Mouse (Mus musculus) megakaryocyte, embryonic 14.5 days (primary cell): ENCODE measurements around the gene Slc5a1.

Experiments
- FLI1 ChIP-seq: IDR thresholded peaks from 2 replicates; pipeline ENCODE4 v1.6.1; 2012; ENCODE audit warnings: low read length, inconsistent platforms, mixed read lengths
- GATA1 ChIP-seq: IDR thresholded peaks from 3 replicates; pipeline ENCODE4 v1.6.1; 2012; ENCODE audit warnings: mixed read lengths, low read length, inconsistent platforms, borderline replicate concordance

- TF ChIP-seq GATA1, result no peak
- TF ChIP-seq FLI1, result no peak
Measured at GRCm38 (mm10) chr5:33211254-33211653, 107.2 kb downstream of the Slc5a1 start.
